Mouse (Mus musculus): ENCODE data around the gene Slc29a3.

DNA sequence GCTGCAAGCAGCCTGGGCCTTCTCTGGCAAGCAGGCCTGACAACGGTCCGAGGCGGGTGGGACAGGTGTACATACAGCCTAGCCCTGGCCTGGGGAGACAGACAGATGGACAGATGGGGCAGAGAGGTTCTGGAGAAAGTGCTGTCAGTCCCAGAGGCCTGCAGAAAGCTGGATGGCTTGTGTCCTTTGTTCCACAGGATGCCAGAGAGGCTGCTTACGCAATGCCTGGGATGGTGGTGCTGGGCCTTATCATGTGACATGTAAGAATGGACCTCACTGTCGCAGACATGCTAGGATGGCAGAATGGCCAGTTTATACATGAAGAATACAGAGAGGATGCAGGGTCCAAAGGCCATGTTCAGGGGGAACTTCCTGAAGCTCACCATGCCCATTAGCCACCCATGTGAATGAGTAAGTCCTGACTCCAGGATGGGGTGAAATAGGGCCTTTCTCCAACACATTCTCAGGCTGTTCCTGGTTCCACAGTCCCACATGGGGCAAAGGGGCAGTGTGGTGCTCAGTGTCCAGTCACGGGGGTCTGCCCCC, 4.9 kb downstream of the Slc29a3 start:
- TF ChIP-seq CTCF (IDR thresholded peaks at IDR 0.05), result no peak
- TF ChIP-seq EP300 (IDR thresholded peaks at IDR 0.05), result no peak

Measured in lung, postnatal 0 days (tissue).